Mouse (Mus musculus): Measurements from ENCODE around the gene Eps8l3.
A peak's percentile ranks its signal among the peaks of the same experiment; 100 is the strongest.

- TF ChIP-seq CTCF (IDR thresholded peaks at IDR 0.05 in 2 of 3, conservative IDR thresholded peaks at IDR 0.05 in 1 of 3; ENCODE audit: control insufficient read depth in 1 of 3, insufficient read depth in 1 of 3, low read depth in 2 of 3, low read length in 3 of 3, poor library complexity in 1 of 3, severe bottlenecking in 1 of 3), result peak; percentile 51 to 86 (median 64)
- TF ChIP-seq MAZ (IDR thresholded peaks at IDR 0.05; ENCODE audit: low read depth, low read length), result no peak
- TF ChIP-seq POLR2AphosphoS2 (IDR thresholded peaks at IDR 0.05; ENCODE audit: low read length), result no peak
- peak; percentile 91; the same call in 1 of the 2 replicates for TF ChIP-seq MYC (IDR thresholded peaks at IDR 0.05; ENCODE audit: low read depth, low read length)
- TF ChIP-seq TBP (IDR thresholded peaks at IDR 0.05; ENCODE audit: low read depth, low read length), result no peak
- TF ChIP-seq KAT2A (conservative IDR thresholded peaks at IDR 0.05; ENCODE audit: low read depth, low read length), result no peak
- TF ChIP-seq POLR2A (IDR thresholded peaks at IDR 0.05; ENCODE audit: control insufficient read depth in 1 of 2, insufficient read depth in 1 of 2, low read depth in 1 of 2, low read length in 2 of 2, poor library complexity in 1 of 2), result no peak
- no peak for TF ChIP-seq TAL1 (IDR thresholded peaks at IDR 0.05; ENCODE audit: low read length)
- no peak for TF ChIP-seq BHLHE40 (IDR thresholded peaks at IDR 0.05; ENCODE audit: borderline replicate concordance, low read depth, low read length)
- TF ChIP-seq TCF12 (IDR thresholded peaks at IDR 0.05; ENCODE audit: low read depth, low read length), result no peak
- TF ChIP-seq ZMIZ1 (IDR thresholded peaks at IDR 0.05; ENCODE audit: low read depth, low read length), result no peak
- TF ChIP-seq MAFK (IDR thresholded peaks at IDR 0.05; ENCODE audit: borderline replicate concordance, low read depth, low read length), result no peak
- no peak for TF ChIP-seq MAX (IDR thresholded peaks at IDR 0.05; ENCODE audit: low read length)
Observed at GRCm38 (mm10) chr3:107917783-107918408, 40.9 kb downstream of the Eps8l3 start.
